Mouse (Mus musculus): ENCODE results near the gene Kdelr2.

DNA sequence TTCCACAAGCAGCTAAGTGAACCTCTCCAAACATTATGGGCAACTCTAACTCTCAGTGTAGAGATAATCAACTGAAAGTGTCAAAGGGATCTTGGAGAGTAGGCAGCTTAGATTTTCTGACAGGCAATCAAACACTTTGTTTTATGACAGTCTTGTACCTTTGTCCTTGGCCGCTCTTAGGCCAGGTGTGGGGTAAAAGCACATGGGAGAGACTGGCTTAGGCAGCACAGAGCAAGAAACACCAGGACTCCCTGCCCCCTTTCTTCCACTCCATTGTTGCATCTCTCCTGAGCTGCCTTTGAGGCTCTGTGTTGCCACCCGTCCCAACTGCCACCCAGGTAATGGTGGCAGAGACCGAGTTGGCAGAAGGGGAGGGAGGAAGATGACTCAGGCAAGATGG lies 37.7 kb downstream of the Kdelr2 start:
- TF ChIP-seq CTCF (IDR thresholded peaks at IDR 0.05; ENCODE audit: low read depth, low read length) (no peak), POLR2A (IDR thresholded peaks at IDR 0.05; ENCODE audit: extremely low read depth, insufficient read depth, low read length) (no peak)
